Mouse (Mus musculus): ENCODE measurements around the gene Ubr3. TPM values are rescaled to one million over a fixed set of nuclear protein-coding genes. Genes with fewer than 3 reads are reported as not detected.
"Not testable (repeated sequence)": the region's sequence is repeated elsewhere in the genome, so short reads cannot be mapped to it uniquely, and the experiment has no call there.

Ubr3 gene
- total RNA-seq, 1 experiment from 2014 or later = 112 TPM

GRCm38 (mm10) chr2:69907394-69907793, 10.3 kb downstream of the Ubr3 start:
- DNase-seq = not testable (repeated sequence)

- no peak for DNase-seq
Measured at GRCm38 (mm10) chr2:69912801-69913200, 15.8 kb downstream of the Ubr3 start.

GRCm38 (mm10) chr2:69917301-69917700, 20.3 kb downstream of the Ubr3 start:
- DNase-seq = no peak

GRCm38 (mm10) chr2:69924943-69925342, 27.9 kb downstream of the Ubr3 start:
- no peak for DNase-seq

DNA sequence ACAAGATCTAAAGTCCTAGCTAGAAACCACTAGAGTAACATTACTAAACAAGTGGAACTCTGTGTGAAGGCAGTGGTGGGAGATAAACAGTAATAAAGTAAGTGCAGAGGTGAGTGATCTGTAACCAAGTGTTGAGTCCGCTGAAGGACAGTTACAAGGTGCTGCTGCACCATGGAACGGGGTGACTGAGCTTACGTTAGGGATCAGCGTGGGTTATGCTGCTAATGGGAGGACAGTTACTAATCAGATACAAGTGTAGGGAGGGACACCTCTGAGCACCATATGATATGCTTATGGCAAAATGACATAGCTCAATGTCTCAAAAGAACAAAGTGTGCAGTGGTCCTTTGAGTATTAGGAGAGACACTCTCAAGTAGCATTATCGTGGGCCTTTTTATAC, 39.3 kb downstream of the Ubr3 start:
- no peak for DNase-seq

- no peak for DNase-seq
Measured at GRCm38 (mm10) chr2:69939226-69939625, 42.2 kb downstream of the Ubr3 start.

- no peak for DNase-seq
Measured at GRCm38 (mm10) chr2:69939649-69940048, 42.6 kb downstream of the Ubr3 start.

DNA sequence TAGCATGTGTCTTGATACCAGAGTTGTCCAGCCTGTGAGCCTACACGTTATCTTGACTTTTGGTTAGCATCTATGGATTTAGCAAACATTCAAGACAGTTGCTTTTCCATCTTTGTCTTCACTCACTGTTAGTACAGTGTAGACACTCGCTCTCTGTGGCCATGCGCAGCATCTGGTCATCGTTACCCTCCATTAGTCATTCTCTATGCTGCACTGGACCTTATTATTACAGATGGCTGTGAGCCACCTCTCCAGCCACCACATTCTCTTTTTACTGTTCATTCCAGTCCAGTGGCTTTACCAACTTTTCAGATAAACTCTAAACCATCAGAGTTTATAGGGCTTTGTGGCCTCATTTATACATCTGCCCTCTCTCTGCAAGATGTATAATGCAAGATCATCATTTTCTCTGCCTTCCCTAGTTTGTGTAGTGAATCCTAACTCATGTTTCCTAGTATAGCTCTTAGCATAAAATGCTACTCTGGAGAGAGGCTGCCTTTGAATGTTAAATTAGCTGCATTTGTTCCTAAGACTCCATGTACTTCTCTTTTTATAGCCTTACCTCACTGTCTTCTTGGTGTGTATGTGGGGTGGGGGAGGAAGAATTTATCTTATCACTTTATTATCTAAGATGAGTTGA, 44.5 kb downstream of the Ubr3 start:
- no peak for DNase-seq

- no peak for DNase-seq
Measured at GRCm38 (mm10) chr2:69952849-69953248, 55.8 kb downstream of the Ubr3 start.

DNA sequence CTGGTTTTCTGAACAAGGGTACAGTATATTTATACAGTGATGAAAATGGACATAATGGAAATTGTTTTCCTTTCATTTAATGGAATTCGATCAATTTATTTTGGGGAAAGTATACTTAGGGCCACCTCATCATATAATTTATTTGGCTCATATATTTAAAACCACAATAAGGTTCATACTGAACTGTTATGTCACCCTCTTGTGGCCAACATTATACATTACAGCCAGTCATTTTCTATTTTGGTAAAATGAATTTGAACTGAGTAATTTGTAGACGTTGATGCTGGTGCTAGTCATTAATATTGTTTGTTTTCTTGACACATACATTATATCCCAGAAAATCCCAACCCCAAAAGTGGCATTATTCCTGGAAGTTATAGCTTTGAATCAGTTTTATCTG, 58.6 kb downstream of the Ubr3 start:
- no peak for DNase-seq

DNA sequence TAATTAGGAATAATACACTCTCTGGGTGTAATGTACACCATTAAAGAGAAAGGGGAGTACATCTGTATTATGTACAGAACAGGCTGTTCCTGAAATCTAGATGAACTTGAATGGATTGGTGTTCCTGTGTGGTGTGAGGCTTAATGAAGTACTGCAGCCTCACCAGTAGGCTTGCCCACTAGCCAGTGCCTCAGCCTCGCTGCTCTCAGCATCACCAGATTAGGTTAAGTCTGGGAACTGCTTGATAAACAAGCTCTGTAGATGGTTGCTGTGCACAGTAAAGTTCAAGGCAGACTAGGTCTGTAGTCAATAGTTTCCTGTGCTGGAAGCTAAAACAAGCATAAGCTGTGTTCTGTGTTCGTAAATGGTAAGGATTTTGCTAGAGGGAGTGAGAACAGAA, 60.6 kb downstream of the Ubr3 start:
- no peak for DNase-seq

DNA sequence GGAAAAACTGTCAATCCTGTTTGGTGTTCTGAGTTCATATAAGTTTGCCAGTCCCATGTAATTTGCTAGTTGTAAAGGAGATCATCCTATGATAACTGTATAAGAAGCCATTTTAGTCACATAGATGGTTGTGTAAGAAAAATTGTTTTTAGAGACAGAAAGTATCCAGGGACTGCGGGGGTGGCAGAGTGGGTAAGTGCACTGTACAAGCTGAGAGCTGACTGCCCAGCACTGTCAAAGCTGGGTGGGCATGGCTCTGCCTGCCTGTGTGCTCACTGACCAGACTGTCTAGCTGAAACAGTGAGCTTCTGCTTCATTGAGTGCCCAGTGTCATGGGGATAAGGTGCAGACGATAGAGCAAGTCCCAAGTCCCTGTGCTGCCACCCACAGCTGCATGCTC, 77.8 kb downstream of the Ubr3 start:
- no peak for DNase-seq

- no peak for DNase-seq
Measured at GRCm38 (mm10) chr2:69989224-69989623, 92.2 kb downstream of the Ubr3 start.

GRCm38 (mm10) chr2:69990647-69991046, 93.6 kb downstream of the Ubr3 start:
- no peak for DNase-seq

DNA sequence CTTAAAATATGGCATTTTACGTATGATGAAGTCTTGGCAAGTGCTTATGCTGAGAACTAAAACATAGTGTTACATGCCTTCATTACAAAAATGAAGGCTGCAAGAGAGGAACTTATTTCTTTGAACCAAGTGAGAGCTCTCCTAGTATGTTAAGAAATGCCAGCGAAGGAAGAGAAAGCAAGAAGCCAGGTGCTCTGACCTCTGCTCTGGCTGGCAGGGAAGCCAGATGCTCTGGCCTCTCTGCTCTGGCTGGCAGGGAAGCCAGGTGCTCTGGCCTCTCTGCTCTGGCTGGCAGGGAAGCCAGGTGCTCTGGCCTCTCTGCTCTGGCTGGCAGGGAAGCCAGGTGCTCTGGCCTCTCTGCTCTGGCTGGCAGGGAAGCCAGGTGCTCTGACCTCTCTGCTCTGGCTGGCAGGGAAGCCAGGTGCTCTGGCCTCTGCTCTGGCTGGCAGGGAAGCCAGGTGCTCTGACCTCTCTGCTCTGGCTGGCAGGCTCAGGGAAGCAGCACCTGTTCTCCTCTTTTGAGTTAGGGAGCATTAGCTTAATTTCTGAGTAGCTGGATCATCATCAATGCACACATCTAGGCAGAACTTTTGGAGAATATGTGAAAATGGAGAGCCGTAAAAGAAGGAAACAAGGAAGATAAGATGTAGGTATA, 97.2 kb downstream of the Ubr3 start:
- not testable (repeated sequence) for DNase-seq

DNA sequence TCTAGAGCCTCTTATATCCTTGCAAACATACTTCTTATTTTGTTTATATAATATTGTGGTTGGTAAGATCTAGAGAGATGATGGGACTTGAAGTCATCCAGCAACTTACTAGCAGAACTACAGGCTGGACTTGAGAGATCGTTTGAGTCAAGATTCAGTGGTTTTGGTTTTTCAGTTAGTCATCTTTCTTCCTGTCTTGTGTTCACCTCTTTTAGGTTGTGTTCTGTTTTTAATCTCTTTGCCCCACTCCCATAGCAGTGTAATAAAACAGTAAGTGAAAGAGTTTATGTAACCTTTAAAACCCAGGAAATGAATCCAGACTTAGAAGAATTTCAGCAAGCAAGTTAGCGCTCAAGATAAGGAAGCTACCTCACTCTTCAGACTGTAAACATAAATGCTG, 97.7 kb downstream of the Ubr3 start:
- DNase-seq = no peak

GRCm38 (mm10) chr2:69999097-69999770, 102.2 kb downstream of the Ubr3 start:
- DNase-seq = no peak

- no peak for DNase-seq
Measured at GRCm38 (mm10) chr2:70000316-70000715, 103.3 kb downstream of the Ubr3 start.

GRCm38 (mm10) chr2:70006492-70006891, 109.4 kb downstream of the Ubr3 start:
- no peak for DNase-seq

DNA sequence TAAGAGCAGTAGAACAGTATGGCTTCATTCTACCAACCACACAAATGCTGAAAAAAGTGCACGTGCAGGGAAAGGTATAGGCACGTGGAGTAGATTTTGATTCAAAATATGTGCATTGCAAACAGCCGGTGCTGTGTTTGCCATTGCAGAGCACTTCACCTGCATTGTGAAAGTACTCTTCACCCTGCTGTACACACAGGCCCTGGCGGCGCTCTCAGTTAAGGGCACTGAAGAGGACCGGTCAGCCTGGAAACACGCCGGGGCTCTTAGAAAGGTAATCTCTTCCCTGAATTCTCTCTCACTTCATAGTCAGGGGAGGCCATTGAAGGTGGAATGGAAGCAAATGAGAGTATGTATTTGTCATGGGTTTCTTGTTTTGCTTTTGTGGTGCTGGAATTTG, 115.9 kb downstream of the Ubr3 start:
- DNase-seq = no peak

GRCm38 (mm10) chr2:70018236-70018635, 121.2 kb downstream of the Ubr3 start:
- peak; percentile 68 for DNase-seq

- no peak for DNase-seq
Measured at GRCm38 (mm10) chr2:70024454-70024853, 127.4 kb downstream of the Ubr3 start.

GRCm38 (mm10) chr2:70025711-70026110, 128.7 kb downstream of the Ubr3 start:
- DNase-seq = no peak

DNA sequence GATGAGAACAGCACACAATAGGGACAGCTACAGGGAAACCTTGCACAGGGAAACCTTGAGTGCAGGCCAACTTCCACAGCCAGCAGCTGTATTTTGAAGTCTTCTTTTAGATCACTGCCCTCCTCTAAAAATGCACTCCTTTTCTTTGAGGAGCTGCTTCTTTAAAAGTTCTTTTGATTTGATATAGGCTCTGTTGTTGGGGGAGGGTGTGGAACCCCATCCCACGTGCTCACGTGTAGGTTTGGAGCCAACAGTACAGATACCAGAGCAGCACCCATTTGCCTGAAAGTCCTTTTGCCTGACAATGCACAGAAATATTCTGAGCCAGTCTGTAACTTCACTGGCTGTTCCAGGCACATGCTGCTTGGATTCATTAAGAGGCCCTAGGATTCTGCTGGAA, 134.4 kb downstream of the Ubr3 start:
- peak; percentile 6 for DNase-seq

Measured in adrenal gland, postnatal 25 days (tissue).